Mouse (Mus musculus) Patski (cell line): ENCODE results near the gene Ncbp2. TPM values are rescaled to one million over a fixed set of nuclear protein-coding genes. Genes with fewer than 3 reads are reported as not detected.

ENCODE experiments used
- ATAC-seq: fragments of 100-300 bp; one replicate; pipeline ENCODE4 v1.8.0; 2021
- CTCF ChIA-PET: fragments of 350-600 bp; sonication (Branson Sonifier 250); formaldehyde crosslinking; loops from one replicate; lab custom pipeline; 2022; ENCODE audit warnings: inconsistent platforms; lab: Charles Lee
- POLR2A ChIA-PET: fragments of 350-600 bp; sonication (Branson Sonifier 250); formaldehyde crosslinking; loops from one replicate; lab custom pipeline; 2022; ENCODE audit warnings: antibody characterized with exemption, inconsistent platforms; lab: Charles Lee
- DNase-seq: peaks from one replicate; pipeline ENCODE4 v3.0.0-alpha.2; 2011; ENCODE audit warnings: low read depth, low spot score
- H3K27me3 ChIP-seq: fragments of 371-371 bp; one replicate; pipeline ENCODE4 v1.5.1; 2021
- CTCF ChIP-seq: fragments of 100-300 bp; IDR thresholded peaks from one replicate; pipeline ENCODE4 v1.5.1; 2021
- in situ Hi-C: fragments of 300-500 bp; cut with MboI; formaldehyde crosslinking; loops from 3 replicates; pipeline ENCODE4 v1.11.1; 2018; ENCODE audit warnings: low pct_unique_long_range_greater_than_20kb, mixed read lengths
- polyA plus RNA-seq: library from polyadenylated mRNA; unstranded; gene quantifications from one replicate; pipeline ENCODE4 v1.2.3, GENCODE M21; 2021

Gene Ncbp2
- polyA plus RNA-seq, 1 experiment from 2014 or later = 114 TPM

DNA sequence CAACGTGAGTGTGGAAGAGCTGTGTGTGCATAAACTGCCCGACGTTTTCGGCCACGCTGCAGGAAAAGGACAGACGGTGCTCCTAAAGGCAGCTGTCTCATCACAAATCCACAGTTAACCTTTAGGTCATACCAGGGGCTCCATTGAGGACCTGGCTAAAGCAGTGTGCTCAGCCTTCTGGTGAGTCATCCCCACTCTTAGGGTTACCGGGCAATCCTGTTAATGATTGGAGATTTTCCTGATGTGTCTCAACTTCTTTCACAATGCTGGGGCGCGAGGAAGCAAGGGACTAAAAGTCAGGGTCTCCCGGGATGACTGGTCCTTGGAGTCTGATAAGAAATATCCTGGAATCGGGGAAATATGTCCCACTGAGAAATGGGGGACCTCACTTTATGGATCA lies 30.5 kb upstream of the Ncbp2 start:
- ChIA-PET CTCF (interaction anchor here (1.0 to 3.5 kb wide), 4 partner anchors 24 to 316 kb away, joined by 3 to 17 read pairs (median 5); no protein-coding TSS in a partner anchor), POLR2A (no interaction called here)
- in situ Hi-C loops = loop anchor here (5.0 to 10.0 kb wide), 3 partner anchors 40 to 463 kb away; partner anchors contain the start of gene Meltf
- no peaks in the 10 kb centered on the region for H3K27me3 ChIP-seq
- peak; percentile 67 for ATAC-seq
- peak; percentile 42 for DNase-seq
- TF ChIP-seq CTCF = no peak

GRCm38 (mm10) chr16:31918248-31918724 lies 30.0 kb upstream of the Ncbp2 start:
- DNase-seq = peak; percentile 69
- ChIA-PET CTCF (interaction anchor here (0.7 to 3.5 kb wide), 7 partner anchors 12 to 460 kb away, joined by 3 to 17 read pairs (median 4); partner anchors contain the start of gene Meltf), POLR2A (no interaction called here)
- in situ Hi-C loops = loop anchor here (5.0 to 10.0 kb wide), 3 partner anchors 41 to 463 kb away; partner anchors contain the start of gene Meltf
- H3K27me3 ChIP-seq = no peaks in the 10 kb centered on the region
- ATAC-seq = peak; percentile 41
- TF ChIP-seq CTCF = peak; percentile 91

DNA sequence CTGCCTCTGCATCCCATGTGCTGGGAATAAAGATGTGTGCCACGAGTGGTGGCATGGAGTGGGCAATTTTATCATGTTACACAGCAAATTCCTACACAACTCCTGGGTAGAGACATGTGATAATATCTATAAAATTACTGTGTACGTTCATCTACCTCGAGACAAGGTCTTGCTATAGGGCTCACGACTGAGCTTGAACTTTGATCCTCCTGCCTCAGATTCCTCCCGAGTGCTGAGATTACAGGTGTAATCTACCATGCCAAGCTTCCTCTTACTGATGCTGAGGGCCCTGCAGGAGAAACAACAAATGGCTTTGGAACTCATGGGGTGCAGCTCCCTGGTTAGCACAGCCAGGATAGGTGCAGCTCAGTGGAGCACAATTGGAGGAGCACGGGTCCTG lies 23.9 kb upstream of the Ncbp2 start:
- no peak for TF ChIP-seq CTCF
- POLR2A ChIA-PET = no interaction called here
- CTCF ChIA-PET = no interaction called here
- H3K27me3 ChIP-seq = no peaks in the 10 kb centered on the region
- ATAC-seq = no peak
- in situ Hi-C loops = no loop called here
- DNase-seq = no peak

GRCm38 (mm10) chr16:31926091-31926490 lies 22.2 kb upstream of the Ncbp2 start:
- CTCF ChIA-PET = no interaction called here
- DNase-seq (no peak), ATAC-seq (no peak)
- in situ Hi-C loops = no loop called here
- POLR2A ChIA-PET = no interaction called here
- H3K27me3 ChIP-seq = no peaks in the 10 kb centered on the region
- no peak for TF ChIP-seq CTCF

DNA sequence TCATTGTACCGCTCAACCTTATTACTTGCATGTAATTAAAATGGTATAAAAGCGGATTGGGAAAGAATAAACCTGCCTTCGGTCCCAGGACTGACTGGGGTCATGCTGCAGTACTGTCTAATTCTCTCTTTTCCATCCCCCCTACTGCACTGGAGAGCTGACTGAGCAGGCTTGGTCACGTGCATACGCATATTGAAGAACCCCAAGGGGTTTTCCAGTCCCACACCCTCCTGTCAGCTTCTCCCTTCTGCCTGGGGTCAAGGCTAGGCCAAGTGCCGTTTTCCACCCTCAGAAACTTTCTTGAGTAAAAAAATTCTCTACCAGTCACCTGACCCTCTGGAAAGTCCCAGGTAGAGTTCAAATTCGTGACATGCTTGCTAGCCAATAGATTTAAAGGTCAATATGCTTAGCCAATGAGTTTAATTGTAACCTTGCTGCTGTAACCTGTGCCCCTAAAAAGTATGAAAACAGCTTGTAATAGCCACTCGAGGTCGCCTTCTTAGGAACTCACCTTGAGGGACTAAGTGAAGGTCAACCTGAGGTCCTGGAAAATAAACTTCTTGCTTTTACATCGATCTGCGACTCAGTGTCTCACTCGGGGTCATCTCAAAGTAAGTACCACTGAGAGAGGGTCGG lies 21.6 kb upstream of the Ncbp2 start:
- H3K27me3 ChIP-seq = no peaks in the 10 kb centered on the region
- TF ChIP-seq CTCF = no peak
- POLR2A ChIA-PET = no interaction called here
- CTCF ChIA-PET = no interaction called here
- in situ Hi-C loops = no loop called here
- DNase-seq = no peak
- ATAC-seq = no peak

DNA sequence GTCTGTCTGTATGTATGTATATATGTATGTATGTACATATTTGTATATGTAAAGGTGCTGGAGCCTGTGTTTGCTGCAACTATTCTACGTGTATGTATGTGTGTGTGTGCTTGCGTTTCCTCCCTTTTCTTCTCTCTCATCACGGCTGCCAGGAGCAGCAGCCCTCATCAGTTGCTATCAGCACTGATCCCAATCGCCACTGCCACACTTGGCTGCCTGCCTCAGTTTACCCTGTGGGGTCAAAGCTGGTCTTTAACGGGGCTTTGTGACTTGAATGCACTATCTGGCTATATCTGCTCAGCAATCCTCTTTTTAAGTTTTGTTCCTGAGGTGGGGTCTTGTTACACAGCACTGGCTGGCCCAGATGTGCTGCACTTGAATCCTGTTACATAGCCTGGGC lies 20.9 kb upstream of the Ncbp2 start:
- in situ Hi-C loops = no loop called here
- ATAC-seq (no peak), DNase-seq (no peak)
- POLR2A ChIA-PET = no interaction called here
- CTCF ChIA-PET = no interaction called here
- TF ChIP-seq CTCF = no peak
- H3K27me3 ChIP-seq = no peaks in the 10 kb centered on the region

- no peak for TF ChIP-seq CTCF
- ChIA-PET POLR2A (no interaction called here), CTCF (interaction anchor here (1.1 kb wide), 1 partner anchor 13 kb away, joined by 6 read pairs; no protein-coding TSS in a partner anchor)
- ATAC-seq (no peak), DNase-seq (no peak)
- H3K27me3 ChIP-seq = no peaks in the 10 kb centered on the region
- in situ Hi-C loops = no loop called here
Measured at GRCm38 (mm10) chr16:31931330-31931729, 17.0 kb upstream of the Ncbp2 start.

DNA sequence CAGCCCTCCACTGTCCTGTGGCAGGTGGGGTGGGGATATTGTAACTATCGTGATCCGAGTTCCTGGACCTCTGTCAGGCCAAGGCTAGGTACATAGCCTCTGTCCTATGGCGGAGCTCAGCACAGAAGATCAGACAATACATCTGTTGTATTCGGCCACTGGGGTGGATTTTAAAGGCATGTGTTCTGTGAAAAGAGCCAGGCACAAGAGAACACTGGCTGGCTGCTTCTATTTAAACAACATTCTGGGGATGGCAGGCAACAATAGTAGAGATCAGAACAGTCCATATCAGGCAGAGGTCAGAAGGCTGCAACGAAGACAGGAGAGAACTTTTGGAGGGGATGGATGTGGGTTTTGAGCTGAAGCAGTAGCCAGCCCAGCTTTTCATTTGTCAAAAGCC lies 16.1 kb upstream of the Ncbp2 start:
- no peak for TF ChIP-seq CTCF
- CTCF ChIA-PET = interaction anchor here (1.0 to 2.5 kb wide), 4 partner anchors 11 to 108 kb away, joined by 3 to 11 read pairs (median 4); no protein-coding TSS in a partner anchor
- in situ Hi-C loops = no loop called here
- no peak for ATAC-seq
- POLR2A ChIA-PET = interaction anchor here (0.8 kb wide), 1 partner anchor 12 kb away, joined by 3 read pairs; no protein-coding TSS in a partner anchor
- no peaks in the 10 kb centered on the region for H3K27me3 ChIP-seq
- no peak for DNase-seq

GRCm38 (mm10) chr16:31932840-31933697 lies 15.2 kb upstream of the Ncbp2 start:
- ATAC-seq (peak; percentile 77), DNase-seq (no peak)
- no peak for TF ChIP-seq CTCF
- H3K27me3 ChIP-seq = no peaks in the 10 kb centered on the region
- CTCF ChIA-PET = interaction anchor here (0.7 to 2.5 kb wide), 5 partner anchors 10 to 138 kb away, joined by 3 to 11 read pairs (median 3); no protein-coding TSS in a partner anchor
- POLR2A ChIA-PET = interaction anchor here (0.8 kb wide), 1 partner anchor 13 kb away, joined by 3 read pairs; no protein-coding TSS in a partner anchor
- in situ Hi-C loops = no loop called here

- TF ChIP-seq CTCF = no peak
- no peaks in the 10 kb centered on the region for H3K27me3 ChIP-seq
- no peak for ATAC-seq
- POLR2A ChIA-PET = no interaction called here
- in situ Hi-C loops = no loop called here
- CTCF ChIA-PET = interaction anchor here (2.5 kb wide), 1 partner anchor 10 kb away, joined by 11 read pairs; no protein-coding TSS in a partner anchor
- no peak for DNase-seq
Measured at GRCm38 (mm10) chr16:31933751-31934549, 14.4 kb upstream of the Ncbp2 start, which contains the start of gene Pigz. Gene Pigz, plus strand, starts transcription at chr16:31933851.
